Comparison of ENCODE assay signal across 23 mouse cellular contexts in the genomic region with DNA sequence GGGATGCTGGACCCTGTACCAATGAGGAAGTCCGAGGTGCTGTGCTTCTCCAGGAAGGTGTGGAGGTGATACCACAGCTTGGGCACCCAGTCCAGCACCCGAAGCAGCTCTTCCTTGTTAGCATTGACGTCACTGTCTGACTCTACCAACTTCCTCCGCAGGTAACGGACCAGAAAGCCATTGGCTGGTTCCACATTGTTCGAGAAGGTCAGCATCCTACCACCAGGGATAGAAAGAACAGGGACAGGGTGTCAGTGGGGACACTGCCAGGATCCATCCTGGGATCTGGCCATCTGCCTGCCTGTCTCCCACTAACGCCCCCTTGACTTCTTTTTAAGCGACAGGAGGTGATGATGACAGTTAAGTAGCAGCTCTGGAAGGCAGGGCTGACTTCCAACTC.
"Had no signal": no experiment of that assay in that cellular context is flagged by ENCODE, and none has a peak within 500 bp of the region (broad histone marks: within the 10 kb centered on the region; RNA-seq: fewer than 3 reads in every experiment).

No protein-coding gene starts in this region.

- H3K9me3 ChIP-seq: heart, embryonic 12.5 days; hindbrain, embryonic 13.5 days; hindbrain, embryonic 15.5 days; kidney, embryonic 15.5 days; limb, embryonic 10.5 days; limb, embryonic 12.5 days had no signal

- ATAC-seq: forebrain, postnatal 0 days; hindbrain, postnatal 0 days; intestine, embryonic 16.5 days had no signal

- DNase-seq: forebrain, postnatal 0 days; gastrocnemius, postnatal 14 days; gastrocnemius, postnatal 36 days; heart, adult 18-20 months; heart, postnatal 14 days; heart, postnatal 36 days; kidney, adult 11 months; kidney, adult 2 months; kidney, adult 9 months; kidney, postnatal 14 days; kidney, postnatal 36 days; layer of hippocampus, adult 9-11 months; layer of hippocampus, postnatal 36 days; liver had no signal

- H3K4me1 ChIP-seq: heart, embryonic 12.5 days; hindbrain, embryonic 13.5 days; hindbrain, embryonic 15.5 days; kidney, embryonic 15.5 days; limb, embryonic 10.5 days; limb, embryonic 12.5 days had no signal

- H3K27me3 ChIP-seq: heart, embryonic 12.5 days; hindbrain, embryonic 13.5 days; hindbrain, embryonic 15.5 days; kidney, embryonic 15.5 days; limb, embryonic 12.5 days had no signal

- H3K4me3 ChIP-seq: heart, embryonic 12.5 days; hindbrain, embryonic 13.5 days; hindbrain, embryonic 15.5 days; kidney, embryonic 15.5 days; limb, embryonic 10.5 days; limb, embryonic 12.5 days had no signal

- H3K27ac ChIP-seq: hindbrain, embryonic 13.5 days; hindbrain, embryonic 15.5 days; hindbrain, postnatal 0 days; kidney, embryonic 15.5 days; kidney, postnatal 0 days; limb, embryonic 10.5 days; limb, embryonic 12.5 days had no signal
